ENCODE assay signal across 8 mouse cellular contexts in genomic region chr15:100463712-100464111, GRCm38 (mm10). TPM values are rescaled to one million over a fixed set of nuclear protein-coding genes. Genes with fewer than 3 reads are reported as not detected.
DNase-seq lines count a peak whose midpoint lies in the region; ATAC-seq and TF ChIP-seq lines count a peak whose summit lies in the region.

No protein-coding gene starts in this region.

- no peaks in the 10 kb centered on the region for H3K27me3 ChIP-seq in kidney, embryonic 15.5 days
- no peaks in the 10 kb centered on the region for H3K27me3 ChIP-seq in cerebellum, adult 2 months (ENCODE audit: control insufficient read depth, insufficient read depth, low read length)

- no peaks in the 10 kb centered on the region for H3K9me3 ChIP-seq in kidney, embryonic 15.5 days (replicated peaks)

- H3K4me1 ChIP-seq in kidney, embryonic 15.5 days, result peaks cover 31% of the 10 kb centered on the region
- no peaks in the 10 kb centered on the region for H3K4me1 ChIP-seq in cerebellum, adult 2 months (ENCODE audit: control insufficient read depth, insufficient read depth, low read length)

- no peak for TF ChIP-seq POLR2A in cerebellum, adult 2 months (IDR thresholded peaks at IDR 0.05; ENCODE audit: borderline replicate concordance, insufficient read depth, low read length)

- intact Hi-C loops in gastrocnemius, postnatal 14 days (cut with DNase I; ENCODE audit: low total_unique reads), result no loop called here
- intact Hi-C loops in left cerebral cortex, postnatal 25 days (cut with DNase I), result loop anchor here (5.0 kb wide), 1 partner anchor 436 kb away; no protein-coding TSS in a partner anchor

- no peaks in the 10 kb centered on the region for H3K36me3 ChIP-seq in kidney, embryonic 15.5 days

- H3K4me2 ChIP-seq in kidney, embryonic 15.5 days, result no peak overlapping the region

- no peak overlapping the region for H3K9ac ChIP-seq in kidney, embryonic 15.5 days

- no peak for ATAC-seq in kidney, embryonic 15.5 days (replicated peaks; ENCODE audit: low FRiP score)

- peak; percentile 60; the same call in 1 of the 2 replicates for TF ChIP-seq CTCF in cerebellum, adult 2 months (IDR thresholded peaks at IDR 0.05; ENCODE audit: borderline replicate concordance, insufficient read depth, low read depth, low read length)

- H3K4me3 ChIP-seq in kidney, embryonic 15.5 days (replicated peaks), result no peak overlapping the region
- no peak overlapping the region for H3K4me3 ChIP-seq in cerebellum, adult 2 months (replicated peaks; ENCODE audit: insufficient read depth, low read depth, low read length)

- WGBS in kidney, embryonic 15.5 days, result 25% methylated on average over 6 of the region's 6 CpGs
- WGBS in cerebellum, adult 2 months, result 23% methylated on average over 6 of the region's 6 CpGs

- no peak overlapping the region for H3K27ac ChIP-seq in kidney, embryonic 15.5 days
- H3K27ac ChIP-seq in cerebellum, adult 2 months (ENCODE audit: insufficient read depth, low read length), result no peak overlapping the region

- peak; percentile 78 for DNase-seq in kidney, adult 11 months
- peak; percentile 88 for DNase-seq in MN1 (ENCODE audit: low spot score)
- DNase-seq in cerebellum, adult 2 months, result peak; percentile 55 to 64
- peak; percentile 56 for DNase-seq in gastrocnemius, postnatal 14 days
- peak; percentile 69 to 86 for DNase-seq in left cerebral cortex, postnatal 25 days (ENCODE audit: low spot score in 2 of 2)
- DNase-seq in retina, postnatal 1 day, result peak; percentile 69
- DNase-seq in yolk sac, embryonic 10.5 days (ENCODE audit: low spot score), result peak; percentile 35

RNA-seq across cellular contexts. Expression of gene Letmd1, which starts 5.1 kb away (rescaled TPM):
- 27.5 and 27.8 TPM in 2 replicates for polyA plus RNA-seq in kidney, embryonic 15.5 days (2015; fragmentation: Nextera tagmentation; extraction: Ambion mirVana)
- 67.0 and 70.5 TPM in 2 replicates for polyA plus RNA-seq in cerebellum, adult 2 months (2012; rRNA removed)
- total RNA-seq in gastrocnemius, postnatal 14 days (2021), result 10 to 100 TPM in 1 of 2 experiments, 1 to 10 TPM in 1; 9.2 to 10.5 TPM
- total RNA-seq in left cerebral cortex, postnatal 25 days (2021), result 10 to 100 TPM; 60.7 to 63.6 TPM

RNA-seq across cellular contexts. Expression of gene Csrnp2, which starts 31.6 kb away (rescaled TPM):
- 16.0 and 16.9 TPM in 2 replicates for polyA plus RNA-seq in kidney, embryonic 15.5 days (2015; fragmentation: Nextera tagmentation; extraction: Ambion mirVana)
- 18.0 and 18.3 TPM in 2 replicates for polyA plus RNA-seq in cerebellum, adult 2 months (2012; rRNA removed)
- total RNA-seq in gastrocnemius, postnatal 14 days (2021), result 1 to 10 TPM; 1.9 to 2.9 TPM
- 10 to 100 TPM; 36.2 to 36.8 TPM for total RNA-seq in left cerebral cortex, postnatal 25 days (2021)

RNA-seq across cellular contexts. Expression of gene Slc11a2, which starts 38.8 kb away (rescaled TPM):
- 26.8 and 28.2 TPM in 2 replicates for polyA plus RNA-seq in kidney, embryonic 15.5 days (2015; fragmentation: Nextera tagmentation; extraction: Ambion mirVana)
- polyA plus RNA-seq in cerebellum, adult 2 months (2012; rRNA removed), result 45.4 and 50.6 TPM in 2 replicates
- total RNA-seq in gastrocnemius, postnatal 14 days (2021), result 10 to 100 TPM; 32.3 to 34.8 TPM
- 10 to 100 TPM; 54.1 to 63.5 TPM for total RNA-seq in left cerebral cortex, postnatal 25 days (2021)

RNA-seq across cellular contexts. Expression of gene Gm5475, which starts 41.8 kb away (rescaled TPM):
- 0.15 and 0.25 TPM in 2 replicates for polyA plus RNA-seq in kidney, embryonic 15.5 days (2015; fragmentation: Nextera tagmentation; extraction: Ambion mirVana)
- not detected in 2 replicates for polyA plus RNA-seq in cerebellum, adult 2 months (2012; rRNA removed)
- total RNA-seq in gastrocnemius, postnatal 14 days (2021), result not detected
- total RNA-seq in left cerebral cortex, postnatal 25 days (2021), result not detected

Comparison
In these comparisons a context has a peak if more than half of its experiments do, and no peak if none do; other contexts are left out.
1. DNase-seq: peak in every context shown above with its lines; median percentile 88 in MN1; 78 in kidney, adult 11 months; 78 in left cerebral cortex, postnatal 25 days; 69 in retina, postnatal 1 day; 60 in cerebellum, adult 2 months; 56 in gastrocnemius, postnatal 14 days; 35 in yolk sac, embryonic 10.5 days.
2. RNA of gene Letmd1, which starts 5.1 kb away (total RNA-seq): 60.7 to 63.6 TPM in left cerebral cortex, postnatal 25 days; 9.2 to 10.5 TPM in gastrocnemius, postnatal 14 days; every median in the first group is over 4 times any median in the second.
3. RNA of gene Csrnp2, which starts 31.6 kb away (total RNA-seq): 36.2 to 36.8 TPM in left cerebral cortex, postnatal 25 days; 1.9 to 2.9 TPM in gastrocnemius, postnatal 14 days; every median in the first group is over 4 times any median in the second.